Comparison of ENCODE assay signal across 8 mouse cellular contexts in genomic region chr6:119237427-119237989, GRCm38 (mm10). TPM values are rescaled to one million over a fixed set of nuclear protein-coding genes. Genes with fewer than 3 reads are reported as not detected.
DNase-seq lines count a peak whose midpoint lies in the region; ATAC-seq lines count a peak whose summit lies in the region.

No protein-coding gene starts in this region.

- DNase-seq in hindbrain, embryonic 11.5 days (ENCODE audit: low spot score): no peak
- DNase-seq in NIH3T3 (ENCODE audit: low read depth): peak; percentile 62
- peak; percentile 89 for DNase-seq in cerebellum, adult 9-11 months
- peak; percentile 53 to 75 for DNase-seq in layer of hippocampus, adult 8-10 months (ENCODE audit: low spot score in 2 of 2)
- DNase-seq in spleen, postnatal 36 days (ENCODE audit: low spot score in 2 of 2): no peak
- no peak for DNase-seq in liver, embryonic 11.5 days (ENCODE audit: low spot score)

- no peak overlapping the region for H3K9ac ChIP-seq in hindbrain, embryonic 12.5 days
- no peak overlapping the region for H3K9ac ChIP-seq in hindbrain, embryonic 11.5 days (ENCODE audit: low read depth, low read length)
- H3K9ac ChIP-seq in midbrain, embryonic 16.5 days (ENCODE audit: low read depth, low read length): no peak overlapping the region
- no peak overlapping the region for H3K9ac ChIP-seq in liver, embryonic 11.5 days (ENCODE audit: low read depth, low read length)

- ATAC-seq in hindbrain, embryonic 12.5 days (ENCODE audit: low FRiP score): peak; percentile 72
- no peak for ATAC-seq in hindbrain, embryonic 11.5 days (ENCODE audit: low FRiP score)
- ATAC-seq in midbrain, embryonic 16.5 days: peak; percentile 88
- no peak for ATAC-seq in liver, embryonic 11.5 days (replicated peaks; ENCODE audit: low FRiP score)

- peak overlapping the region; percentile 55; the same call in 1 of the 2 replicates for H3K27ac ChIP-seq in hindbrain, embryonic 12.5 days
- no peak overlapping the region for H3K27ac ChIP-seq in hindbrain, embryonic 11.5 days (ENCODE audit: low read depth, low read length)
- peak overlapping the region; percentile 74 for H3K27ac ChIP-seq in midbrain, embryonic 16.5 days (ENCODE audit: low read length)
- H3K27ac ChIP-seq in liver, embryonic 11.5 days (ENCODE audit: low read depth, low read length): no peak overlapping the region

- WGBS in hindbrain, embryonic 12.5 days: 56% methylated on average over 8 of the region's 8 CpGs
- 69% methylated on average over 8 of the region's 8 CpGs for WGBS in hindbrain, embryonic 11.5 days
- 40% methylated on average over 8 of the region's 8 CpGs for WGBS in midbrain, embryonic 16.5 days
- 70% methylated on average over 8 of the region's 8 CpGs for WGBS in liver, embryonic 11.5 days

- H3K9me3 ChIP-seq in hindbrain, embryonic 12.5 days (replicated peaks): no peaks in the 10 kb centered on the region
- H3K9me3 ChIP-seq in hindbrain, embryonic 11.5 days (ENCODE audit: control insufficient read depth, low read length): no peaks in the 10 kb centered on the region
- no peaks in the 10 kb centered on the region for H3K9me3 ChIP-seq in midbrain, embryonic 16.5 days (replicated peaks; ENCODE audit: control insufficient read depth, low read length, poor library complexity, severe bottlenecking)
- no peaks in the 10 kb centered on the region for H3K9me3 ChIP-seq in liver, embryonic 11.5 days (ENCODE audit: control insufficient read depth, low read length)

- no peak overlapping the region for H3K4me3 ChIP-seq in hindbrain, embryonic 12.5 days
- no peak overlapping the region for H3K4me3 ChIP-seq in hindbrain, embryonic 11.5 days (ENCODE audit: low read depth, low read length)
- H3K4me3 ChIP-seq in midbrain, embryonic 16.5 days (ENCODE audit: low read depth, low read length): no peak overlapping the region
- H3K4me3 ChIP-seq in liver, embryonic 11.5 days (ENCODE audit: low read depth, low read length): no peak overlapping the region

- no peak overlapping the region for H3K4me2 ChIP-seq in hindbrain, embryonic 12.5 days (replicated peaks)
- no peak overlapping the region for H3K4me2 ChIP-seq in hindbrain, embryonic 11.5 days (replicated peaks; ENCODE audit: low read depth, low read length)
- H3K4me2 ChIP-seq in midbrain, embryonic 16.5 days (ENCODE audit: low read length): no peak overlapping the region
- no peak overlapping the region for H3K4me2 ChIP-seq in liver, embryonic 11.5 days

- no peaks in the 10 kb centered on the region for H3K36me3 ChIP-seq in hindbrain, embryonic 12.5 days
- no peaks in the 10 kb centered on the region for H3K36me3 ChIP-seq in hindbrain, embryonic 11.5 days (ENCODE audit: control insufficient read depth, insufficient read depth, low read length)
- H3K36me3 ChIP-seq in midbrain, embryonic 16.5 days (ENCODE audit: control insufficient read depth, insufficient read depth, low read length): no peaks in the 10 kb centered on the region
- H3K36me3 ChIP-seq in liver, embryonic 11.5 days (ENCODE audit: control insufficient read depth, insufficient read depth, low read length): no peaks in the 10 kb centered on the region

- no peaks in the 10 kb centered on the region for H3K27me3 ChIP-seq in hindbrain, embryonic 12.5 days
- H3K27me3 ChIP-seq in hindbrain, embryonic 11.5 days (ENCODE audit: control insufficient read depth, insufficient read depth, low read length): no peaks in the 10 kb centered on the region
- no peaks in the 10 kb centered on the region for H3K27me3 ChIP-seq in midbrain, embryonic 16.5 days (ENCODE audit: control insufficient read depth, insufficient read depth, low read depth, low read length)
- H3K27me3 ChIP-seq in liver, embryonic 11.5 days (replicated peaks; ENCODE audit: control insufficient read depth, insufficient read depth, low read length): no peaks in the 10 kb centered on the region

- H3K4me1 ChIP-seq in hindbrain, embryonic 12.5 days: peaks cover 11% of the 10 kb centered on the region
- no peaks in the 10 kb centered on the region for H3K4me1 ChIP-seq in hindbrain, embryonic 11.5 days (replicated peaks; ENCODE audit: control insufficient read depth, insufficient read depth, low read length)
- H3K4me1 ChIP-seq in midbrain, embryonic 16.5 days (ENCODE audit: control insufficient read depth, insufficient read depth, low read length): no peaks in the 10 kb centered on the region; the same call in 1 of the 2 replicates
- H3K4me1 ChIP-seq in liver, embryonic 11.5 days (replicated peaks; ENCODE audit: control insufficient read depth, insufficient read depth, low read length): no peaks in the 10 kb centered on the region

RNA-seq across cellular contexts. Expression of gene Cacna2d4, which starts 1.2 kb away (rescaled TPM):
- 0.04 TPM in 1 of 2 replicates, not detected in the other for polyA plus RNA-seq in hindbrain, embryonic 12.5 days (2016; fragmentation: Nextera tagmentation; extraction: Ambion mirVana)
- polyA plus RNA-seq in hindbrain, embryonic 11.5 days (2014; fragmentation: Nextera tagmentation; extraction: Ambion mirVana): 0.05 TPM in 1 of 2 replicates, not detected in the other
- total RNA-seq in layer of hippocampus, adult 8-10 months (2022): 1 to 10 TPM in 3 of 4 experiments, under 1 TPM in 1; 0.93 to 3.8 (median 2.7) TPM
- 0.47 and 0.63 TPM in 2 replicates for polyA plus RNA-seq in midbrain, embryonic 16.5 days (2015; fragmentation: Nextera tagmentation; extraction: Ambion mirVana)
- polyA plus RNA-seq in liver, embryonic 11.5 days (2014; fragmentation: Nextera tagmentation; extraction: Ambion mirVana): 0.08 TPM in 1 of 2 replicates, not detected in the other

RNA-seq across cellular contexts. Expression of gene Cacna1c, which starts 41.3 kb away (rescaled TPM):
- 6.9 and 7.3 TPM in 2 replicates for polyA plus RNA-seq in hindbrain, embryonic 12.5 days (2016; fragmentation: Nextera tagmentation; extraction: Ambion mirVana)
- 3.6 and 4.0 TPM in 2 replicates for polyA plus RNA-seq in hindbrain, embryonic 11.5 days (2014; fragmentation: Nextera tagmentation; extraction: Ambion mirVana)
- 10 to 100 TPM; 67.6 to 88.2 (median 75.8) TPM for total RNA-seq in layer of hippocampus, adult 8-10 months (2022)
- 8.1 and 8.3 TPM in 2 replicates for polyA plus RNA-seq in midbrain, embryonic 16.5 days (2015; fragmentation: Nextera tagmentation; extraction: Ambion mirVana)
- 1.3 and 2.3 TPM in 2 replicates for polyA plus RNA-seq in liver, embryonic 11.5 days (2014; fragmentation: Nextera tagmentation; extraction: Ambion mirVana)

Comparison
In these comparisons a context has a peak if more than half of its experiments do, and no peak if none do; other contexts are left out.
1. ATAC-seq: peak in hindbrain, embryonic 12.5 days (single experiment) and midbrain, embryonic 16.5 days (single experiment); none in hindbrain, embryonic 11.5 days (single experiment) and liver, embryonic 11.5 days (single experiment).
2. H3K27ac ChIP-seq: peak in hindbrain, embryonic 12.5 days (single experiment) and midbrain, embryonic 16.5 days (single experiment); none in hindbrain, embryonic 11.5 days (single experiment) and liver, embryonic 11.5 days (single experiment).
3. DNase-seq: peak in NIH3T3 (single experiment), cerebellum, adult 9-11 months (single experiment) and layer of hippocampus, adult 8-10 months (2 of 2); none in hindbrain, embryonic 11.5 days (single experiment), spleen, postnatal 36 days (0 of 2) and liver, embryonic 11.5 days (single experiment).